Mouse (Mus musculus) forebrain, postnatal 0 days (tissue): ENCODE measurements around the gene Nbea. TPM values are rescaled to one million over a fixed set of nuclear protein-coding genes. Genes with fewer than 3 reads are reported as not detected.

Experiments used
- ATAC-seq: fragments of 200-750 bp; cut with Nextera tagmentation; 2 replicates; pipeline ENCODE4 v1.8.0; 2017; ENCODE audit warnings: mild to moderate bottlenecking, moderate library complexity
- DNase-seq: peaks from one replicate; pipeline ENCODE4 v3.0.0-alpha.2; 2015
- H3K27ac ChIP-seq: fragments of 300-500 bp; sonication (generic); 2 replicates; pipeline ENCODE4 v1.5.1; 2014; ENCODE audit warnings: low read depth, mild to moderate bottlenecking, antibody characterized with exemption, low read length, moderate library complexity, mixed read lengths
- H3K27me3 ChIP-seq: fragments of 300-500 bp; sonication (generic); 2 replicates; pipeline ENCODE4 v1.6.1; 2014; ENCODE audit warnings: mild to moderate bottlenecking, low read length, mixed read lengths; ENCODE audit not compliant: insufficient read depth
- H3K36me3 ChIP-seq: fragments of 300-500 bp; sonication (generic); 2 replicates; pipeline ENCODE4 v1.6.1; 2014; ENCODE audit warnings: mild to moderate bottlenecking, moderate library complexity; ENCODE audit not compliant: insufficient read depth
- H3K4me1 ChIP-seq: fragments of 300-500 bp; sonication (generic); 2 replicates; pipeline ENCODE4 v1.6.1; 2014; ENCODE audit warnings: antibody characterized with exemption; ENCODE audit not compliant: insufficient read depth
- H3K4me2 ChIP-seq: fragments of 300-500 bp; sonication (generic); 2 replicates; pipeline ENCODE4 v1.6.1; 2014; ENCODE audit warnings: low read depth, mild to moderate bottlenecking, moderate library complexity
- H3K4me3 ChIP-seq: fragments of 300-500 bp; sonication (generic); 2 replicates; pipeline ENCODE4 v1.5.1; 2014; ENCODE audit warnings: low read depth, low read length, mixed read lengths
- H3K9ac ChIP-seq: fragments of 300-500 bp; sonication (generic); 2 replicates; pipeline ENCODE4 v1.6.1; 2014; ENCODE audit warnings: mild to moderate bottlenecking
- H3K9me3 ChIP-seq: fragments of 300-500 bp; sonication (generic); 2 replicates; pipeline ENCODE4 v1.6.1; 2016; ENCODE audit warnings: low read length
- CTCF ChIP-seq: sonication (generic); IDR thresholded peaks from 2 replicates; pipeline ENCODE4 v1.5.1; 2016; ENCODE audit warnings: antibody characterized with exemption, control low read depth, low read depth
- WGBS: fragments of 180-500 bp; shearing (Covaris S2); extraction: QIAGEN DNeasy Blood & Tissue Kit; methylation state at CpG from one replicate; pipeline ENCODE4 v1.1.7; 2014; 5-methylcytosine and 5-hydroxymethylcytosine counted together
- polyA plus RNA-seq: library from polyadenylated mRNA; unstranded; fragments of >200 nt; fragmentation: Nextera tagmentation; extraction: Ambion mirVana; gene quantifications from 2 replicates; pipeline ENCODE4 v1.2.1, GENCODE M21; 2015
- total RNA-seq: library from RNA; depleted of rRNA; stranded (reverse); fragments of >200 nt; gene quantifications from 2 replicates; pipeline ENCODE4 v1.2.3, GENCODE M21; 2014

Gene Nbea
- total and polyA plus RNA-seq, 2 experiments from 2014 or later, result 42.3 to 198 TPM

- ATAC-seq (no peak), DNase-seq (peak; percentile 32)
- H3K36me3 ChIP-seq, result peaks cover 11% of the 10 kb centered on the region; the same call in 1 of the 2 replicates
- H3K9me3 ChIP-seq, result no peaks in the 10 kb centered on the region
- no peaks in the 10 kb centered on the region for H3K4me1 ChIP-seq
- no peak overlapping the region for H3K27ac ChIP-seq
- 49% methylated on average over 8 of the region's 8 CpGs for WGBS
- H3K4me2 ChIP-seq, result no peak overlapping the region
- H3K9ac ChIP-seq, result no peak overlapping the region
- no peak for TF ChIP-seq CTCF
- H3K4me3 ChIP-seq, result no peak overlapping the region
- peaks cover 33% of the 10 kb centered on the region for H3K27me3 ChIP-seq
These were observed 404.5 kb downstream of the Nbea start for GRCm38 (mm10) chr3:55778764-55779730.

GRCm38 (mm10) chr3:55777501-55777900 is 406.0 kb downstream of the Nbea start:
- 63% methylated on average over 4 of the region's 4 CpGs for WGBS
- H3K4me1 ChIP-seq, result no peaks in the 10 kb centered on the region
- no peak for ATAC-seq

GRCm38 (mm10) chr3:55775753-55776152 is 407.7 kb downstream of the Nbea start:
- Histone ChIP-seq H3K27ac (no peak overlapping the region), H3K36me3 (no peaks in the 10 kb centered on the region), H3K4me1 (no peaks in the 10 kb centered on the region), H3K27me3 (peaks cover 12% of the 10 kb centered on the region; the same call in 1 of the 2 replicates), H3K4me2 (no peak overlapping the region), H3K9me3 (no peaks in the 10 kb centered on the region), H3K9ac (no peak overlapping the region), H3K4me3 (no peak overlapping the region)
- ATAC-seq (no peak), DNase-seq (no peak)
- WGBS, result 88% methylated on average over 6 of the region's 6 CpGs
- no peak for TF ChIP-seq CTCF

More at GRCm38 (mm10) chr3:55777501-55777900, 406.0 kb downstream of the Nbea start:
- no peak overlapping the region for H3K4me3 ChIP-seq
- H3K9ac ChIP-seq, result no peak overlapping the region
- TF ChIP-seq CTCF, result no peak
- peaks cover 24% of the 10 kb centered on the region; the same call in 1 of the 2 replicates for H3K27me3 ChIP-seq
- no peak for DNase-seq
- no peak overlapping the region for H3K4me2 ChIP-seq
- no peak overlapping the region for H3K27ac ChIP-seq
- no peaks in the 10 kb centered on the region for H3K36me3 ChIP-seq
- H3K9me3 ChIP-seq, result no peaks in the 10 kb centered on the region

- ATAC-seq, result no peak
- no peak for DNase-seq
- TF ChIP-seq CTCF, result no peak
- Histone ChIP-seq H3K27me3 (peaks cover 12% of the 10 kb centered on the region; the same call in 1 of the 2 replicates), H3K27ac (no peak overlapping the region), H3K4me2 (no peak overlapping the region), H3K9me3 (no peaks in the 10 kb centered on the region), H3K4me1 (no peaks in the 10 kb centered on the region), H3K36me3 (no peaks in the 10 kb centered on the region), H3K4me3 (no peak overlapping the region), H3K9ac (no peak overlapping the region)
- 62% methylated on average over 7 of the region's 7 CpGs for WGBS
These were observed 408.3 kb downstream of the Nbea start for GRCm38 (mm10) chr3:55775245-55775644.

GRCm38 (mm10) chr3:55774203-55774602 is 409.3 kb downstream of the Nbea start:
- H3K27me3 ChIP-seq, result peaks cover 10% of the 10 kb centered on the region; the same call in 1 of the 2 replicates
- no peaks in the 10 kb centered on the region for H3K9me3 ChIP-seq
- no peak for TF ChIP-seq CTCF
- no peak overlapping the region for H3K4me3 ChIP-seq
- H3K4me2 ChIP-seq, result no peak overlapping the region
- no peak overlapping the region for H3K27ac ChIP-seq
- no peaks in the 10 kb centered on the region for H3K4me1 ChIP-seq
- H3K9ac ChIP-seq, result no peak overlapping the region
- DNase-seq, result no peak
- peak; percentile 40; the same call in 1 of the 2 replicates for ATAC-seq
- WGBS, result 60% methylated on average over 6 of the region's 6 CpGs
- no peaks in the 10 kb centered on the region for H3K36me3 ChIP-seq

GRCm38 (mm10) chr3:55769308-55769707 is 414.2 kb downstream of the Nbea start:
- ATAC-seq, result no peak
- WGBS, result 36% methylated on average over 2 of the region's 2 CpGs
- no peak overlapping the region for H3K9ac ChIP-seq

GRCm38 (mm10) chr3:55768654-55769053 is 414.8 kb downstream of the Nbea start:
- H3K27me3 ChIP-seq, result no peaks in the 10 kb centered on the region
- no peak overlapping the region for H3K4me2 ChIP-seq
- TF ChIP-seq CTCF, result no peak
- ATAC-seq, result no peak
- 90% methylated on average over 2 of the region's 2 CpGs for WGBS
- H3K4me1 ChIP-seq, result no peaks in the 10 kb centered on the region
- H3K4me3 ChIP-seq, result no peak overlapping the region
- no peaks in the 10 kb centered on the region for H3K9me3 ChIP-seq
- H3K9ac ChIP-seq, result no peak overlapping the region
- no peak for DNase-seq
- H3K36me3 ChIP-seq, result no peaks in the 10 kb centered on the region
- no peak overlapping the region for H3K27ac ChIP-seq

More at GRCm38 (mm10) chr3:55769308-55769707, 414.2 kb downstream of the Nbea start:
- Histone ChIP-seq H3K27ac (no peak overlapping the region), H3K4me1 (no peaks in the 10 kb centered on the region), H3K4me2 (no peak overlapping the region), H3K9me3 (no peaks in the 10 kb centered on the region), H3K36me3 (no peaks in the 10 kb centered on the region), H3K4me3 (no peak overlapping the region), H3K27me3 (no peaks in the 10 kb centered on the region)
- no peak for DNase-seq
- no peak for TF ChIP-seq CTCF
